Mouse (Mus musculus): ENCODE results near the gene Safb2.

- TF ChIP-seq CTCF (IDR thresholded peaks at IDR 0.05; ENCODE audit: low read depth) (no peak), EP300 (IDR thresholded peaks at IDR 0.05; ENCODE audit: low read depth) (no peak)
Observed at GRCm38 (mm10) chr17:56543684-56544224, 40.6 kb downstream of the Safb2 start.

All from heart, postnatal 0 days (tissue).